Mouse (Mus musculus): ENCODE data around the gene Sgms2.

Gene Sgms2

GRCm38 (mm10) chr3:131302452-131303319, 188.5 kb downstream of the Sgms2 start, which contains the start of gene Cyp2u1:
Cyp2u1 (minus strand) TSS chr3:131303227.
- DNase-seq, result peak; percentile 84

- no peak for DNase-seq
These were observed 191.3 kb downstream of the Sgms2 start for GRCm38 (mm10) chr3:131299908-131300307.

GRCm38 (mm10) chr3:131299078-131299477, 192.1 kb downstream of the Sgms2 start:
- no peak for DNase-seq

GRCm38 (mm10) chr3:131296893-131297292, 194.3 kb downstream of the Sgms2 start:
- no peak for DNase-seq

- DNase-seq, result no peak
These were observed 195.6 kb downstream of the Sgms2 start for GRCm38 (mm10) chr3:131295513-131296200.

GRCm38 (mm10) chr3:131294503-131294902, 196.7 kb downstream of the Sgms2 start:
- DNase-seq, result no peak

- no peak for DNase-seq
These were observed 198.3 kb downstream of the Sgms2 start for GRCm38 (mm10) chr3:131292959-131293358.

GRCm38 (mm10) chr3:131292349-131292748, 198.9 kb downstream of the Sgms2 start:
- DNase-seq, result no peak

- no peak for DNase-seq
These were observed 199.3 kb downstream of the Sgms2 start for GRCm38 (mm10) chr3:131291890-131292289.

GRCm38 (mm10) chr3:131274151-131274550, 217.1 kb downstream of the Sgms2 start:
- DNase-seq, result no peak

GRCm38 (mm10) chr3:131272374-131273100, 218.7 kb downstream of the Sgms2 start:
- no peak for DNase-seq

- peak; percentile 72 for DNase-seq
These were observed 219.4 kb downstream of the Sgms2 start, which contains the start of gene Hadh for GRCm38 (mm10) chr3:131271559-131272373. Hadh (minus strand) TSS chr3:131272101.

GRCm38 (mm10) chr3:131271157-131271556, 220.1 kb downstream of the Sgms2 start:
- DNase-seq, result no peak

- no peak for DNase-seq
These were observed 220.8 kb downstream of the Sgms2 start for GRCm38 (mm10) chr3:131270381-131270780.

All from right cerebral cortex, postnatal 4 days (tissue).